Mouse (Mus musculus): ENCODE results near the gene Tmem63a. TPM values are rescaled to one million over a fixed set of nuclear protein-coding genes. Genes with fewer than 3 reads are reported as not detected.

The Tmem63a gene
- polyA plus RNA-seq, 1 experiment from 2014 or later = 1.3 TPM

- H3K27ac ChIP-seq (ENCODE audit: low read depth, low read length) = no peak overlapping the region
- no peaks in the 10 kb centered on the region for H3K4me1 ChIP-seq (ENCODE audit: control insufficient read depth, insufficient read depth, low read length)
- ATAC-seq (no peak), DNase-seq (ENCODE audit: low spot score) (no peak)
- H3K4me2 ChIP-seq (ENCODE audit: low read length) = no peak overlapping the region
- H3K9me3 ChIP-seq (replicated peaks; ENCODE audit: control insufficient read depth, low read length) = no peaks in the 10 kb centered on the region
- H3K9ac ChIP-seq (ENCODE audit: low read length) = no peak overlapping the region
- 91% methylated on average over 8 of the region's 8 CpGs for WGBS
- no peaks in the 10 kb centered on the region for H3K36me3 ChIP-seq (ENCODE audit: control insufficient read depth, insufficient read depth, low read length)
- no peak overlapping the region for H3K4me3 ChIP-seq (ENCODE audit: low read depth, low read length)
- no peaks in the 10 kb centered on the region for H3K27me3 ChIP-seq (replicated peaks; ENCODE audit: control insufficient read depth, insufficient read depth, low read length)
These were observed 44.6 kb downstream of the Tmem63a start for GRCm38 (mm10) chr1:180986701-180987100.

DNA sequence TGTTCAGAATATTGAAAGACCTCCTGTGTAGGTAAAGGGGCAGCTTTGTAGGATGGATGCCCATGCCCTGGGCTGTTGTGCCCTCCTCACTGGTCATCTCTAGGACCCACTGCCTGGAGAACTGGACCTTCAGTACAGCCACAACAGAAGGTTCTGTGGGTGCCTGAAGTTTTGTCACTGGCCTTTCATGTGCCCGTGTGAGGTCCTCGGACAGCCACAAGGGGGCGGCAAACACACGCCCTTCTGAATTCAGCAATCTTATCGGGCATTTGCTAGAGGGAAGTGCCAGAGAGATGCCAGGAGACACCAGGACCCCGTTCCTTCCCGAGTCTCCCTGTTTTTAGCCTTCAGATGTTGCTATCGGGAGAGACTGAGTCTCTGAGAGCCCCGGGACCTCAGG, 45.6 kb downstream of the Tmem63a start:
- Histone ChIP-seq H3K9ac (ENCODE audit: low read length) (no peak overlapping the region), H3K9me3 (replicated peaks; ENCODE audit: control insufficient read depth, low read length) (no peaks in the 10 kb centered on the region), H3K4me2 (ENCODE audit: low read length) (no peak overlapping the region), H3K27ac (ENCODE audit: low read depth, low read length) (no peak overlapping the region), H3K4me1 (ENCODE audit: control insufficient read depth, insufficient read depth, low read length) (no peaks in the 10 kb centered on the region), H3K36me3 (ENCODE audit: control insufficient read depth, insufficient read depth, low read length) (no peaks in the 10 kb centered on the region), H3K4me3 (ENCODE audit: low read depth, low read length) (no peak overlapping the region), H3K27me3 (replicated peaks; ENCODE audit: control insufficient read depth, insufficient read depth, low read length) (no peaks in the 10 kb centered on the region)
- DNase-seq (ENCODE audit: low spot score) = peak; percentile 83
- ATAC-seq = 0 out of 2 replicates have a peak, but pooled peaks have one; percentile 57
- 3% methylated on average over 9 of the region's 9 CpGs for WGBS

GRCm38 (mm10) chr1:180990671-180991070, 48.5 kb downstream of the Tmem63a start:
- DNase-seq (ENCODE audit: low spot score) (no peak), ATAC-seq (no peak)
- no peak overlapping the region for H3K9ac ChIP-seq (ENCODE audit: low read length)
- no peaks in the 10 kb centered on the region for H3K4me1 ChIP-seq (ENCODE audit: control insufficient read depth, insufficient read depth, low read length)
- H3K9me3 ChIP-seq (replicated peaks; ENCODE audit: control insufficient read depth, low read length) = no peaks in the 10 kb centered on the region
- H3K4me3 ChIP-seq (ENCODE audit: low read depth, low read length) = no peak overlapping the region
- no peak overlapping the region for H3K4me2 ChIP-seq (ENCODE audit: low read length)
- no peak overlapping the region for H3K27ac ChIP-seq (ENCODE audit: low read depth, low read length)
- no peaks in the 10 kb centered on the region for H3K27me3 ChIP-seq (replicated peaks; ENCODE audit: control insufficient read depth, insufficient read depth, low read length)
- no peaks in the 10 kb centered on the region for H3K36me3 ChIP-seq (ENCODE audit: control insufficient read depth, insufficient read depth, low read length)
- 68% methylated on average over 3 of the region's 3 CpGs for WGBS

GRCm38 (mm10) chr1:180992142-180992541, 50.0 kb downstream of the Tmem63a start:
- WGBS = 53% methylated on average over 3 of the region's 3 CpGs
- no peaks in the 10 kb centered on the region for H3K27me3 ChIP-seq (replicated peaks; ENCODE audit: control insufficient read depth, insufficient read depth, low read length)
- H3K4me2 ChIP-seq (ENCODE audit: low read length) = no peak overlapping the region
- ATAC-seq (no peak), DNase-seq (ENCODE audit: low spot score) (peak; percentile 73)
- H3K36me3 ChIP-seq (ENCODE audit: control insufficient read depth, insufficient read depth, low read length) = no peaks in the 10 kb centered on the region
- H3K9ac ChIP-seq (ENCODE audit: low read length) = no peak overlapping the region
- H3K4me3 ChIP-seq (ENCODE audit: low read depth, low read length) = no peak overlapping the region
- no peak overlapping the region for H3K27ac ChIP-seq (ENCODE audit: low read depth, low read length)
- H3K4me1 ChIP-seq (ENCODE audit: control insufficient read depth, insufficient read depth, low read length) = no peaks in the 10 kb centered on the region
- no peaks in the 10 kb centered on the region for H3K9me3 ChIP-seq (replicated peaks; ENCODE audit: control insufficient read depth, low read length)

- DNase-seq (ENCODE audit: low spot score) = no peak
These were observed 58.5 kb downstream of the Tmem63a start for GRCm38 (mm10) chr1:181000501-181001092.

GRCm38 (mm10) chr1:181001217-181001616, 59.1 kb downstream of the Tmem63a start:
- H3K27me3 ChIP-seq (replicated peaks; ENCODE audit: control insufficient read depth, insufficient read depth, low read length) = no peaks in the 10 kb centered on the region
- no peaks in the 10 kb centered on the region for H3K4me1 ChIP-seq (ENCODE audit: control insufficient read depth, insufficient read depth, low read length)
- no peaks in the 10 kb centered on the region for H3K9me3 ChIP-seq (replicated peaks; ENCODE audit: control insufficient read depth, low read length)
- H3K9ac ChIP-seq (ENCODE audit: low read length) = no peak overlapping the region
- WGBS = 90% methylated on average over 3 of the region's 3 CpGs
- H3K27ac ChIP-seq (ENCODE audit: low read depth, low read length) = no peak overlapping the region
- DNase-seq (ENCODE audit: low spot score) = no peak
- H3K4me3 ChIP-seq (ENCODE audit: low read depth, low read length) = no peak overlapping the region
- no peak overlapping the region for H3K4me2 ChIP-seq (ENCODE audit: low read length)
- no peaks in the 10 kb centered on the region for H3K36me3 ChIP-seq (ENCODE audit: control insufficient read depth, insufficient read depth, low read length)
- ATAC-seq = no peak

More at GRCm38 (mm10) chr1:181000501-181001092, 58.5 kb downstream of the Tmem63a start:
- no peak for ATAC-seq
- no peak overlapping the region for H3K4me2 ChIP-seq (ENCODE audit: low read length)
- H3K4me3 ChIP-seq (ENCODE audit: low read depth, low read length) = no peak overlapping the region
- no peak overlapping the region for H3K9ac ChIP-seq (ENCODE audit: low read length)
- no peaks in the 10 kb centered on the region for H3K36me3 ChIP-seq (ENCODE audit: control insufficient read depth, insufficient read depth, low read length)
- WGBS = 50% methylated on average over 10 of the region's 10 CpGs
- no peaks in the 10 kb centered on the region for H3K9me3 ChIP-seq (replicated peaks; ENCODE audit: control insufficient read depth, low read length)
- H3K27ac ChIP-seq (ENCODE audit: low read depth, low read length) = no peak overlapping the region
- no peaks in the 10 kb centered on the region for H3K4me1 ChIP-seq (ENCODE audit: control insufficient read depth, insufficient read depth, low read length)
- no peaks in the 10 kb centered on the region for H3K27me3 ChIP-seq (replicated peaks; ENCODE audit: control insufficient read depth, insufficient read depth, low read length)

- Histone ChIP-seq H3K4me3 (ENCODE audit: low read depth, low read length) (no peak overlapping the region), H3K9me3 (replicated peaks; ENCODE audit: control insufficient read depth, low read length) (no peaks in the 10 kb centered on the region), H3K27ac (ENCODE audit: low read depth, low read length) (no peak overlapping the region), H3K9ac (ENCODE audit: low read length) (no peak overlapping the region), H3K4me1 (ENCODE audit: control insufficient read depth, insufficient read depth, low read length) (no peaks in the 10 kb centered on the region), H3K36me3 (ENCODE audit: control insufficient read depth, insufficient read depth, low read length) (no peaks in the 10 kb centered on the region), H3K4me2 (ENCODE audit: low read length) (no peak overlapping the region), H3K27me3 (replicated peaks; ENCODE audit: control insufficient read depth, insufficient read depth, low read length) (no peaks in the 10 kb centered on the region)
- ATAC-seq (no peak), DNase-seq (ENCODE audit: low spot score) (no peak)
- 90% methylated on average over 3 of the region's 3 CpGs for WGBS
These were observed 59.5 kb downstream of the Tmem63a start for GRCm38 (mm10) chr1:181001621-181002020.

DNA sequence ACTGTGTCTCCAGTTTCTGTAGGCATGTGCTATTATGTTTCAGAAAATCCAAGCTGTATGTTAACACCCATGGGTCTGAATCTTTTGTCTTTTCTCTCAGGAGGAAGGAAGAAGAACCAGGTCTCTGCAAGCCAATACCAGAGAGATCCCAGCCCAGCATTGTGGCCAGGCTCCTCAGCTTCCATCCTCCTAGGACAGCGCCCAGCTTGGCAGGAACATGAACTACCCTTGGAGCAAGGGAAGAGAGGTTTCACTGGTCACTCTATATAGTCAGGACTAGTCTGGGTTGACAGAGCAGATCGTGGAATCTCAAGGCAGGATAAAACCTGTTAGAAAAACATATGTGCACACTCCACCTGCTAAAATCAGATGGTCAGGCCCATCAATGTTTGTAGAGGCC, 61.6 kb downstream of the Tmem63a start:
- DNase-seq (ENCODE audit: low spot score) = no peak
- H3K4me2 ChIP-seq (ENCODE audit: low read length) = no peak overlapping the region
- no peaks in the 10 kb centered on the region for H3K36me3 ChIP-seq (ENCODE audit: control insufficient read depth, insufficient read depth, low read length)
- H3K9me3 ChIP-seq (replicated peaks; ENCODE audit: control insufficient read depth, low read length) = no peaks in the 10 kb centered on the region
- no peak for ATAC-seq
- WGBS = 82% methylated on average over 2 of the region's 2 CpGs
- no peak overlapping the region for H3K9ac ChIP-seq (ENCODE audit: low read length)
- H3K27ac ChIP-seq (ENCODE audit: low read depth, low read length) = no peak overlapping the region
- H3K27me3 ChIP-seq (replicated peaks; ENCODE audit: control insufficient read depth, insufficient read depth, low read length) = no peaks in the 10 kb centered on the region
- no peak overlapping the region for H3K4me3 ChIP-seq (ENCODE audit: low read depth, low read length)
- no peaks in the 10 kb centered on the region for H3K4me1 ChIP-seq (ENCODE audit: control insufficient read depth, insufficient read depth, low read length)

GRCm38 (mm10) chr1:181005331-181005730, 63.2 kb downstream of the Tmem63a start:
- ATAC-seq (no peak), DNase-seq (ENCODE audit: low spot score) (no peak)
- Histone ChIP-seq H3K4me2 (ENCODE audit: low read length) (no peak overlapping the region), H3K4me3 (ENCODE audit: low read depth, low read length) (no peak overlapping the region), H3K4me1 (ENCODE audit: control insufficient read depth, insufficient read depth, low read length) (no peaks in the 10 kb centered on the region), H3K9ac (ENCODE audit: low read length) (no peak overlapping the region), H3K36me3 (ENCODE audit: control insufficient read depth, insufficient read depth, low read length) (no peaks in the 10 kb centered on the region), H3K9me3 (replicated peaks; ENCODE audit: control insufficient read depth, low read length) (no peaks in the 10 kb centered on the region), H3K27me3 (replicated peaks; ENCODE audit: control insufficient read depth, insufficient read depth, low read length) (no peaks in the 10 kb centered on the region), H3K27ac (ENCODE audit: low read depth, low read length) (no peak overlapping the region)
- 87% methylated on average over 8 of the region's 8 CpGs for WGBS

Measured in forebrain, embryonic 14.5 days (tissue).